Mouse (Mus musculus) liver, embryonic 14.5 days (tissue): ENCODE data around the gene Gnaq. TPM values are rescaled to one million over a fixed set of nuclear protein-coding genes. Genes with fewer than 3 reads are reported as not detected.

Experiments used
- ATAC-seq: fragments of 200-750 bp; cut with Nextera tagmentation; 2 replicates; pipeline ENCODE4 v1.8.0; 2017; ENCODE audit warnings: moderate number of reproducible peaks, mild to moderate bottlenecking, moderate library complexity; ENCODE audit not compliant: insufficient read depth
- DNase-seq, 3 experiments: peaks; one replicate each; pipeline ENCODE4 v3.0.0-alpha.2; 2012 to 2013; ENCODE audit warnings: low read depth in 3 of 3, low spot score in 3 of 3
- H3K27ac ChIP-seq: fragments of 300-500 bp; sonication (generic); 2 replicates; pipeline ENCODE4 v1.5.1; 2014; ENCODE audit warnings: moderate library complexity, mild to moderate bottlenecking, control low read depth, inconsistent platforms
- H3K27me3 ChIP-seq: fragments of 300-500 bp; sonication (generic); 2 replicates; pipeline ENCODE4 v1.6.1; 2014; ENCODE audit warnings: mild to moderate bottlenecking, low read length, moderate library complexity; ENCODE audit not compliant: control insufficient read depth, insufficient read depth
- H3K36me3 ChIP-seq: fragments of 300-500 bp; sonication (generic); replicated peaks from 2 replicates; pipeline ENCODE4 v1.6.1; 2014; ENCODE audit warnings: low read depth; ENCODE audit not compliant: control insufficient read depth, insufficient read depth
- H3K4me1 ChIP-seq, 2 experiments: fragments of 200-500 bp in 1 of 2; fragments of 300-500 bp in 1 of 2; sonication (generic) in 1 of 2; replicated peaks; 2 replicates each; pipeline ENCODE4 v1.6.1; 2012 to 2014; ENCODE audit warnings: antibody characterized with exemption in 1 of 2, inconsistent platforms in 1 of 2, low read length in 1 of 2; ENCODE audit not compliant: control insufficient read depth in 2 of 2, insufficient read depth in 2 of 2
- H3K4me2 ChIP-seq: fragments of 300-500 bp; sonication (generic); 2 replicates; pipeline ENCODE4 v1.6.1; 2014; ENCODE audit warnings: low read depth, mild to moderate bottlenecking, control low read depth, moderate library complexity
- H3K4me3 ChIP-seq, 2 experiments: fragments of 200-500 bp in 1 of 2; fragments of 300-500 bp in 1 of 2; sonication (generic) in 1 of 2; 2 replicates each; pipeline ENCODE4 v1.5.1; 2012 to 2014; ENCODE audit warnings: low read depth in 2 of 2, low read length in 2 of 2, mild to moderate bottlenecking in 2 of 2, control low read depth in 1 of 2, inconsistent platforms in 1 of 2, moderate library complexity in 1 of 2; ENCODE audit not compliant: insufficient read depth in 1 of 2
- H3K9ac ChIP-seq: fragments of 300-500 bp; sonication (generic); replicated peaks from 2 replicates; pipeline ENCODE4 v1.6.1; 2014; ENCODE audit warnings: mild to moderate bottlenecking, control low read depth, moderate library complexity
- H3K9me3 ChIP-seq: fragments of 300-500 bp; sonication (generic); 2 replicates; pipeline ENCODE4 v1.6.1; 2016; ENCODE audit warnings: low read length, mixed read lengths; ENCODE audit not compliant: control insufficient read depth
- CTCF ChIP-seq: IDR thresholded peaks from 2 replicates; pipeline ENCODE4 v1.5.1; 2016; ENCODE audit warnings: antibody characterized with exemption, low read depth, control low read depth
- EP300 ChIP-seq: IDR thresholded peaks from 2 replicates; pipeline ENCODE4 v1.6.1; 2016; ENCODE audit warnings: antibody characterized with exemption, low read depth
- WGBS: fragments of 180-500 bp; shearing (Covaris S2); extraction: QIAGEN DNeasy Blood & Tissue Kit; methylation state at CpG from one replicate; pipeline ENCODE4 v1.1.7; 2014; ENCODE audit not compliant: insufficient replicate concordance; 5-methylcytosine and 5-hydroxymethylcytosine counted together
- polyA plus RNA-seq, 2 experiments: library from polyadenylated mRNA; depleted of rRNA in 1 of 2; stranded (reverse) in 1 of 2; unstranded in 1 of 2; fragments of >200 nt; fragmentation: Nextera tagmentation in 1 of 2; extraction: Ambion mirVana in 1 of 2; gene quantifications; 2 replicates each; pipeline versions ENCODE4 v1.2.1 to v1.2.3; 2012 to 2014

Gene Gnaq
- polyA plus RNA-seq, 2 experiments = 1.7 to 2.7 TPM

GRCm38 (mm10) chr19:16390192-16390795, 257.7 kb downstream of the Gnaq start:
- DNase-seq = no peak
- Histone ChIP-seq H3K9me3 (no peaks in the 10 kb centered on the region), H3K4me1 (no peaks in the 10 kb centered on the region), H3K36me3 (no peaks in the 10 kb centered on the region), H3K27ac (no peak overlapping the region), H3K27me3 (no peaks in the 10 kb centered on the region), H3K4me2 (no peak overlapping the region), H3K9ac (no peak overlapping the region), H3K4me3 (no peak overlapping the region)
- no peak for ATAC-seq
- TF ChIP-seq EP300 = no peak
- no peak for TF ChIP-seq CTCF
- 50% methylated on average over 6 of the region's 6 CpGs for WGBS

- H3K4me1 ChIP-seq = no peaks in the 10 kb centered on the region
- WGBS = 62% methylated on average over 5 of the region's 5 CpGs
- no peak for ATAC-seq
- no peaks in the 10 kb centered on the region for H3K9me3 ChIP-seq
- H3K27me3 ChIP-seq = no peaks in the 10 kb centered on the region
- DNase-seq = no peak
- H3K36me3 ChIP-seq = no peaks in the 10 kb centered on the region
- no peak overlapping the region for H3K9ac ChIP-seq
- TF ChIP-seq EP300 (no peak), CTCF (no peak)
- H3K4me2 ChIP-seq = no peak overlapping the region
- no peak overlapping the region for H3K27ac ChIP-seq
- no peak overlapping the region for H3K4me3 ChIP-seq
Observed at GRCm38 (mm10) chr19:16394381-16394780, 261.8 kb downstream of the Gnaq start.

- Histone ChIP-seq H3K27me3 (no peaks in the 10 kb centered on the region), H3K27ac (no peak overlapping the region), H3K9ac (no peak overlapping the region), H3K4me3 (no peak overlapping the region), H3K4me1 (no peaks in the 10 kb centered on the region), H3K4me2 (no peak overlapping the region), H3K9me3 (no peaks in the 10 kb centered on the region), H3K36me3 (no peaks in the 10 kb centered on the region)
- ATAC-seq = no peak
- DNase-seq = no peak
- TF ChIP-seq CTCF (no peak), EP300 (no peak)
- WGBS = 65% methylated on average over 6 of the region's 6 CpGs
Observed at GRCm38 (mm10) chr19:16403101-16403500, 270.5 kb downstream of the Gnaq start.

- H3K36me3 ChIP-seq = no peaks in the 10 kb centered on the region
- WGBS = 45% methylated on average over 1 of the region's 1 CpGs
- no peaks in the 10 kb centered on the region for H3K4me1 ChIP-seq
- H3K4me2 ChIP-seq = no peak overlapping the region
- ATAC-seq (no peak), DNase-seq (no peak)
- TF ChIP-seq EP300 = no peak
- TF ChIP-seq CTCF = no peak
- H3K9ac ChIP-seq = no peak overlapping the region
- no peak overlapping the region for H3K27ac ChIP-seq
- H3K27me3 ChIP-seq = no peaks in the 10 kb centered on the region
- no peaks in the 10 kb centered on the region for H3K9me3 ChIP-seq
- H3K4me3 ChIP-seq = no peak overlapping the region
Observed at GRCm38 (mm10) chr19:16407727-16408126, 275.1 kb downstream of the Gnaq start.

- ATAC-seq (no peak), DNase-seq (no peak)
- Histone ChIP-seq H3K4me1 (no peaks in the 10 kb centered on the region), H3K27ac (no peak overlapping the region), H3K9me3 (no peaks in the 10 kb centered on the region), H3K36me3 (no peaks in the 10 kb centered on the region), H3K9ac (no peak overlapping the region), H3K4me3 (no peak overlapping the region), H3K4me2 (no peak overlapping the region), H3K27me3 (no peaks in the 10 kb centered on the region)
- TF ChIP-seq EP300 (no peak), CTCF (no peak)
Observed at GRCm38 (mm10) chr19:16411302-16411701, 278.7 kb downstream of the Gnaq start.
